Mouse (Mus musculus): ENCODE data around the gene Rnf212. TPM values are rescaled to one million over a fixed set of nuclear protein-coding genes. Genes with fewer than 3 reads are reported as not detected.
"Not testable (repeated sequence)": the region's sequence is repeated elsewhere in the genome, so short reads cannot be mapped to it uniquely, and the experiment has no call there.

Rnf212 gene
- polyA plus RNA-seq (2016; fragmentation: Nextera tagmentation; extraction: Ambion mirVana): 0.65 and 1.2 TPM in 2 replicates

GRCm38 (mm10) chr5:108774630-108775306 lies at the start of gene Rnf212:
Gene Rnf212, minus strand, starts transcription at chr5:108774982.
- no peak within 1 kb of the TSS for H3K4me2 ChIP-seq
- H3K27me3 ChIP-seq (replicated peaks): no peaks in the 10 kb centered on the region
- H3K9me3 ChIP-seq (replicated peaks): no peaks in the 10 kb centered on the region
- 68% methylated on average over 40 of the region's 40 CpGs for WGBS
- H3K4me3 ChIP-seq: no peak within 1 kb of the TSS
- no peak for ATAC-seq (ENCODE audit: insufficient number of reproducible peaks, low FRiP score)
- no peaks in the 10 kb centered on the region for H3K36me3 ChIP-seq
- no peaks in the 10 kb centered on the region for H3K4me1 ChIP-seq (replicated peaks)
- no peak within 1 kb of the TSS for H3K9ac ChIP-seq
- H3K27ac ChIP-seq (ENCODE audit: poor library complexity, severe bottlenecking): no peak within 1 kb of the TSS

- Histone ChIP-seq H3K27me3 (replicated peaks) (no peaks in the 10 kb centered on the region), H3K27ac (ENCODE audit: poor library complexity, severe bottlenecking) (no peak overlapping the region), H3K9me3 (replicated peaks) (no peaks in the 10 kb centered on the region), H3K4me1 (replicated peaks) (0 out of 2 replicates have a peak, but pooled peaks cover 2% of the 10 kb centered on the region), H3K4me3 (no peak overlapping the region), H3K4me2 (no peak overlapping the region), H3K36me3 (no peaks in the 10 kb centered on the region), H3K9ac (no peak overlapping the region)
- ATAC-seq (ENCODE audit: insufficient number of reproducible peaks, low FRiP score): no peak
- 51% methylated on average over 2 of the region's 2 CpGs for WGBS
Measured at GRCm38 (mm10) chr5:108823276-108823675, 48.5 kb upstream of the Rnf212 start.

DNA sequence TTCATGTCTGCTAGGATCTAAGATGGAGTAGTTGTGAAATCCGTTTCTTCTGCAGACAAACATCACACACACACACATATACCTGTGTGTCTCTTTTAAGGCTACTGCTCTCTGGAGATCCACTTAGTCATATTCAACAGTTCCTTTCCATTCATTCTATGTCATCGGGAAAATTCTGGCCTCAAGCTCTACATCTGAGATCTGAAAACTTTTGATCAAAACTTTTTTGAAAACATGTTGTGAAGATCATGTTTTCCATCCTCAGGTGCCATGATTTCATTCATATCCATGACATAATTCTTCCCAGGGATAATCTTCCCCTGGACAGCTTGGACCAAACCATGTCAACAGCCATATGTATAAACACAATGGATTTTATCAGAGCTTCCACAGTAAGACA lies 34.0 kb upstream of the Rnf212 start, which contains the start of gene Vmn2r8:
Gene Vmn2r8, minus strand, starts transcription at position 101 of the 400 bp plus-strand sequence.
- not testable (repeated sequence) for H3K4me2 ChIP-seq; ATAC-seq (ENCODE audit: insufficient number of reproducible peaks, low FRiP score); H3K36me3 ChIP-seq; H3K27ac ChIP-seq (ENCODE audit: poor library complexity, severe bottlenecking); H3K9ac ChIP-seq; H3K27me3 ChIP-seq (replicated peaks); H3K9me3 ChIP-seq (replicated peaks); H3K4me1 ChIP-seq (replicated peaks); H3K4me3 ChIP-seq
- 65% methylated on average over 2 of the region's 2 CpGs for WGBS

DNA sequence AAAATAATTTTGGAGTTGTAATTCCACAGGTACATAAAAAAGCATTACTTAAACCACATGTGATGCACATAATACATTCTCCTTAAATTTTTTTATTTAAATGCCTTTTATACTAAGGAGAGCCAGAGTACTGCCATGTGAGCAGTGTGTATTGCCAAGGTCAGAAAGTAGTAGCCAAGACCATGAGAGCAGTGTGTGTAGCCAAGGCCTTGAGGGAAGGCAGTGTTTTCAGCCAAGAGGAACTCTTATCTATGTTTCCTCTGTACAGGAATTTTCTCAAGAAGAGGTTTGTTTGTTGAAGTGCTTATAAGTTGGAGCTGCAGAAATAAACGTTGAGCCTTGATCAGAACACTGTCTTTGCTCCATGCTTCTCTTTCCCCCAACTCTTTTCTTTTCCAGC lies 28.9 kb upstream of the Rnf212 start:
- H3K4me1 ChIP-seq (replicated peaks): no peaks in the 10 kb centered on the region
- H3K27me3 ChIP-seq (replicated peaks): no peaks in the 10 kb centered on the region
- H3K27ac ChIP-seq (ENCODE audit: poor library complexity, severe bottlenecking): no peak overlapping the region
- no peak overlapping the region for H3K9ac ChIP-seq
- no peaks in the 10 kb centered on the region for H3K9me3 ChIP-seq (replicated peaks)
- H3K36me3 ChIP-seq: no peaks in the 10 kb centered on the region
- H3K4me3 ChIP-seq: no peak overlapping the region
- H3K4me2 ChIP-seq: no peak overlapping the region
- no peak for ATAC-seq (ENCODE audit: insufficient number of reproducible peaks, low FRiP score)
- 27% methylated on average over 1 of the region's 1 CpGs for WGBS

- not testable (repeated sequence) for H3K27me3 ChIP-seq (replicated peaks); H3K4me1 ChIP-seq (replicated peaks); H3K9ac ChIP-seq; H3K4me2 ChIP-seq; H3K4me3 ChIP-seq; H3K27ac ChIP-seq (ENCODE audit: poor library complexity, severe bottlenecking); H3K9me3 ChIP-seq (replicated peaks); H3K36me3 ChIP-seq; ATAC-seq (ENCODE audit: insufficient number of reproducible peaks, low FRiP score)
- WGBS: 56% methylated on average over 2 of the region's 2 CpGs
Measured at GRCm38 (mm10) chr5:108795263-108795662, 20.5 kb upstream of the Rnf212 start, which contains the start of gene Tmed11. Gene Tmed11, minus strand, starts transcription at chr5:108795363.

DNA sequence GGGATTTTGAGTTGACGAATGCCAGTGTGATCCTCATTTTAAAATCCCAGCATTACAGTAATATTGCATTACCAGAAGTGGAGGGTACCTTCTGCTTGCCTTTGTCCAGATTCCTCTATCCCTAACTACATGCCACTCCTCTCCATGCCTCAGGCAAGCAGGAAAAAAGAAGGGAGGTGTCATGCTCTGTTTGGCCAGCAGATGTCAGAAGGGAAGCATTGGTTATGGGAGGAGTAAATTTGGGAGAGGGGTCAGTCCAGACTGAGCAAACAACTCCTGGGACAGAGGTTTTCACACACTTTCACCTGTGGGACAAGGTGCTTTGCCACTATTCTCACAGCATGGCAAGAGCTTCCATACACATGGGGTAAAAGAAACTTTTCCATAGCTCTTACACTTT lies 15.6 kb upstream of the Rnf212 start:
- not testable (repeated sequence) for H3K9me3 ChIP-seq (replicated peaks); ATAC-seq (ENCODE audit: insufficient number of reproducible peaks, low FRiP score); H3K4me3 ChIP-seq; H3K4me1 ChIP-seq (replicated peaks); H3K9ac ChIP-seq; H3K4me2 ChIP-seq; H3K27ac ChIP-seq (ENCODE audit: poor library complexity, severe bottlenecking); H3K36me3 ChIP-seq; H3K27me3 ChIP-seq (replicated peaks)
- WGBS: 34% methylated on average over 1 of the region's 1 CpGs

GRCm38 (mm10) chr5:108760002-108760401 lies 14.8 kb downstream of the Rnf212 start:
- ATAC-seq (ENCODE audit: insufficient number of reproducible peaks, low FRiP score): no peak
- H3K9ac ChIP-seq: no peak overlapping the region
- H3K27ac ChIP-seq (ENCODE audit: poor library complexity, severe bottlenecking): no peak overlapping the region
- 67% methylated on average over 2 of the region's 2 CpGs for WGBS
- no peaks in the 10 kb centered on the region for H3K27me3 ChIP-seq (replicated peaks)
- no peak overlapping the region for H3K4me3 ChIP-seq
- H3K36me3 ChIP-seq: no peaks in the 10 kb centered on the region
- H3K4me2 ChIP-seq: no peak overlapping the region
- H3K4me1 ChIP-seq (replicated peaks): no peaks in the 10 kb centered on the region
- H3K9me3 ChIP-seq (replicated peaks): no peaks in the 10 kb centered on the region

DNA sequence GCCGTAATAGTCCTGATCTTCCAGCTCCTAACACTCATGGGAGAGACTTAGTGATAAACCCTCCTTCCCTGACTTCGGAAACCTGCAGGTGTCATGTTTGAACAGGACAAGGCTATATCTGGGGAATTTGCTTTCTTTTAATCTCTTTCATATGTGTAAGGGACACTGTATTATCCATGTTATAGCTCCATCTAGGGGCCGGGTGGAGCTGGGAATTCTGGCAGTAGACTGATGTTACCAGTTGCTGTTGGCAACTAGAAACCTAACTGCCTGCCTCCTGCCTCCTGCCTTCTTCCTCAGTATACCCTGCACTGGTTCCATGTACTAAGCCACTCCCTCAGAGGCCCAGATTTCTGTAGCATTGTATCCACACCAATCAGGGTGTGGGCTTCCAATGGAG lies 16.4 kb downstream of the Rnf212 start:
- H3K4me3 ChIP-seq: no peak overlapping the region
- 53% methylated on average over 3 of the region's 3 CpGs for WGBS
- no peaks in the 10 kb centered on the region for H3K36me3 ChIP-seq
- H3K9ac ChIP-seq: no peak overlapping the region
- no peaks in the 10 kb centered on the region for H3K27me3 ChIP-seq (replicated peaks)
- H3K4me1 ChIP-seq (replicated peaks): no peaks in the 10 kb centered on the region
- H3K4me2 ChIP-seq: no peak overlapping the region
- no peak overlapping the region for H3K27ac ChIP-seq (ENCODE audit: poor library complexity, severe bottlenecking)
- ATAC-seq (ENCODE audit: insufficient number of reproducible peaks, low FRiP score): no peak
- H3K9me3 ChIP-seq (replicated peaks): no peaks in the 10 kb centered on the region

DNA sequence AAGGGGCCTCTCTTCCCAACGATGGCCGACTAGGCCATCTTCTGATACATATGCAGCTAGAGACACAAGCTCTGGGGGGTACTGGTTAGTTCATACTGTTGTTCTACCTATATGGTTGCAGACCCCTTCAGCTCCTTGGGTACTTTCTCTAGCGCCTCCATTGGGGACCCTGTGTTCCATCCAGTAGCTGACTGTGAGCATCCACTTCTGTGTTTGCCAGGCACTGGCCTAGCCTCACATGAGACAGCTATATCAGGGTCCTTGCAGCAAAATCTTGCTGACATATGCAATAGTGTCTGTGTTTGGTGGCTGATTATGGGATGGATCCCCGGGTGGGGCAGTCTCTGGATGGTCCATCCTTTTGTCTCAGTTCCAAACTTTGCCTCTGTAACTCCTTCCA lies 23.5 kb downstream of the Rnf212 start:
- ATAC-seq (ENCODE audit: insufficient number of reproducible peaks, low FRiP score); H3K9me3 ChIP-seq (replicated peaks); H3K27ac ChIP-seq (ENCODE audit: poor library complexity, severe bottlenecking); H3K36me3 ChIP-seq; H3K27me3 ChIP-seq (replicated peaks); H3K4me2 ChIP-seq; H3K4me1 ChIP-seq (replicated peaks); H3K9ac ChIP-seq; H3K4me3 ChIP-seq: not testable (repeated sequence)
- 80% methylated on average over 4 of the region's 4 CpGs for WGBS

GRCm38 (mm10) chr5:108750328-108751210 lies 24.2 kb downstream of the Rnf212 start:
- ATAC-seq (ENCODE audit: insufficient number of reproducible peaks, low FRiP score): peak; percentile 68; the same call in 1 of the 2 replicates
- H3K9me3 ChIP-seq (replicated peaks): no peaks in the 10 kb centered on the region
- H3K36me3 ChIP-seq: no peaks in the 10 kb centered on the region
- no peak overlapping the region for H3K4me3 ChIP-seq
- no peaks in the 10 kb centered on the region for H3K4me1 ChIP-seq (replicated peaks)
- H3K4me2 ChIP-seq: no peak overlapping the region
- no peak overlapping the region for H3K27ac ChIP-seq (ENCODE audit: poor library complexity, severe bottlenecking)
- H3K27me3 ChIP-seq (replicated peaks): no peaks in the 10 kb centered on the region
- no peak overlapping the region for H3K9ac ChIP-seq
- WGBS: 55% methylated on average over 5 of the region's 5 CpGs

DNA sequence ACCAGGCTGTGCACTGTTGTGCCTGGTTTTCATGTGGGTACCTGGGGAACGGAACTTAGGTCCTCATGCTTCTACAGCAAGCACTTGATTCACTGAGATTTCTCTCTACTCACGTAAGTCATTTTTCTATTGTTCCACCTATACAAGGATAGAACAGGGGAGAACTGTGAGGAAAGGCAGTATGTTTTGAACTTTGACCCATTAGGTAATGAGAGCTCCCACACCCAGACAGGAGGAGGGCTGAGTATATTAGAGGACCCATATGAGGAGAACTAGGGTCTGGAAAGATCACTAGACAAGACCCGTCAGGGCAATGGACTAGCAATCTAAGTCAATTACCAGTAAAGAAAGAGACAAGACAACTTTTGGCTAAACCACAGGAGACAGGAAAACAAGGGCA lies 30.2 kb downstream of the Rnf212 start:
- no peaks in the 10 kb centered on the region for H3K9me3 ChIP-seq (replicated peaks)
- no peak overlapping the region for H3K4me3 ChIP-seq
- no peak overlapping the region for H3K9ac ChIP-seq
- no peak overlapping the region for H3K27ac ChIP-seq (ENCODE audit: poor library complexity, severe bottlenecking)
- no peaks in the 10 kb centered on the region for H3K4me1 ChIP-seq (replicated peaks)
- 65% methylated on average over 3 of the region's 3 CpGs for WGBS
- no peaks in the 10 kb centered on the region for H3K36me3 ChIP-seq
- H3K27me3 ChIP-seq (replicated peaks): no peaks in the 10 kb centered on the region
- ATAC-seq (ENCODE audit: insufficient number of reproducible peaks, low FRiP score): no peak
- H3K4me2 ChIP-seq: no peak overlapping the region
